Mouse (Mus musculus): ENCODE results near the gene Ipo9.
A peak's percentile ranks its signal among the peaks of the same experiment; 100 is the strongest.

The Ipo9 gene

GRCm38 (mm10) chr1:135429901-135430668 is at the start of gene Ipo9:
TSS of gene Ipo9 (minus strand) at chr1:135430499.
- DNase-seq (ENCODE audit: low spot score), result peak; percentile 92

- no peak for DNase-seq (ENCODE audit: low spot score)
Measured at GRCm38 (mm10) chr1:135475571-135475895, 45.2 kb upstream of the Ipo9 start.

GRCm38 (mm10) chr1:135474861-135475570 is 44.7 kb upstream of the Ipo9 start:
- DNase-seq (ENCODE audit: low spot score), result no peak

- no peak for DNase-seq (ENCODE audit: low spot score)
Measured at GRCm38 (mm10) chr1:135472536-135472935, 42.2 kb upstream of the Ipo9 start.

GRCm38 (mm10) chr1:135471742-135472141 is 41.4 kb upstream of the Ipo9 start:
- no peak for DNase-seq (ENCODE audit: low spot score)

GRCm38 (mm10) chr1:135470546-135470945 is 40.2 kb upstream of the Ipo9 start:
- no peak for DNase-seq (ENCODE audit: low spot score)

GRCm38 (mm10) chr1:135467462-135467861 is 37.2 kb upstream of the Ipo9 start:
- no peak for DNase-seq (ENCODE audit: low spot score)

- peak; percentile 14 for DNase-seq (ENCODE audit: low spot score)
Measured at GRCm38 (mm10) chr1:135466935-135467334, 36.6 kb upstream of the Ipo9 start.

- no peak for DNase-seq (ENCODE audit: low spot score)
Measured at GRCm38 (mm10) chr1:135465734-135466133, 35.4 kb upstream of the Ipo9 start.

- DNase-seq (ENCODE audit: low spot score), result no peak
Measured at GRCm38 (mm10) chr1:135462736-135463135, 32.4 kb upstream of the Ipo9 start.

GRCm38 (mm10) chr1:135462304-135462703 is 32.0 kb upstream of the Ipo9 start:
- DNase-seq (ENCODE audit: low spot score), result peak; percentile 33

- peak; percentile 70 for DNase-seq (ENCODE audit: low spot score)
Measured at GRCm38 (mm10) chr1:135461097-135461730, 30.9 kb upstream of the Ipo9 start.

GRCm38 (mm10) chr1:135460521-135460920 is 30.2 kb upstream of the Ipo9 start:
- DNase-seq (ENCODE audit: low spot score), result no peak

GRCm38 (mm10) chr1:135457860-135458259 is 27.6 kb upstream of the Ipo9 start:
- no peak for DNase-seq (ENCODE audit: low spot score)

- no peak for DNase-seq (ENCODE audit: low spot score)
Measured at GRCm38 (mm10) chr1:135452259-135452658, 22.0 kb upstream of the Ipo9 start.

- no peak for DNase-seq (ENCODE audit: low spot score)
Measured at GRCm38 (mm10) chr1:135451419-135451818, 21.1 kb upstream of the Ipo9 start.

- no peak for DNase-seq (ENCODE audit: low spot score)
Measured at GRCm38 (mm10) chr1:135449876-135450275, 19.6 kb upstream of the Ipo9 start.

- no peak for DNase-seq (ENCODE audit: low spot score)
Measured at GRCm38 (mm10) chr1:135448940-135449339, 18.6 kb upstream of the Ipo9 start.

- DNase-seq (ENCODE audit: low spot score), result no peak
Measured at GRCm38 (mm10) chr1:135443506-135443905, 13.2 kb upstream of the Ipo9 start.

GRCm38 (mm10) chr1:135441861-135442260 is 11.6 kb upstream of the Ipo9 start:
- DNase-seq (ENCODE audit: low spot score), result no peak

GRCm38 (mm10) chr1:135440986-135441385 is 10.7 kb upstream of the Ipo9 start:
- no peak for DNase-seq (ENCODE audit: low spot score)

GRCm38 (mm10) chr1:135438801-135439200 is 8.5 kb upstream of the Ipo9 start:
- no peak for DNase-seq (ENCODE audit: low spot score)

- DNase-seq (ENCODE audit: low spot score), result no peak
Measured at GRCm38 (mm10) chr1:135435823-135436222, 5.5 kb upstream of the Ipo9 start.
